Mouse (Mus musculus): ENCODE measurements at regions not wholly inside any gene's neighbourhood (a gene's known extent, or its start where the extent isn't known, plus 50 kb on each side); places are given as distances from the start of the nearest gene placed in this dataset.

DNA sequence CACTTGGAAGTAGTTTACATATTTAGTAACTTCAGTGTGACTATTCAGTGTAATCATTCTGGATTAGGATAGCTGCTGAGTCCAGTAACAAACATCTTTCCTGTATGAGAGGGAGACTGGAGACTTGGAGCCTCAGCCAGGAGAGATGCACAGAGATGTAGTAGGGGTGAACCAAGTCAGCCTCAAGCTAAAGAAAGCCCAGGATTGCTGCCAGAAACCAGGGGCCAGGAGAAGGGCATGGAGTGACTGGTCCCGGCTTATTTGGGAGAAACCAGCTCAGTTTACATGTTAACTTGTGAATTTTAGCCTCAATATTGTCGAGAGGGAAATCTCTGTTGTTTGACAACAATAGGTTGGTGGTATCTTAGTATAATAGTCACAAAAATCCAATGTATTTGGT lies 257.8 kb upstream of the Runx1 start:
- TF ChIP-seq CTCF (IDR thresholded peaks at IDR 0.05; ENCODE audit: low read depth) (no peak), EP300 (IDR thresholded peaks at IDR 0.05; ENCODE audit: low read depth) (no peak)
